Mouse (Mus musculus): ENCODE measurements around the gene Tha1. TPM values are rescaled to one million over a fixed set of nuclear protein-coding genes. Genes with fewer than 3 reads are reported as not detected.
A peak's percentile ranks its signal among the peaks of the same experiment; 100 is the strongest.

Gene Tha1
- polyA plus RNA-seq, 1 experiment: 16.2 TPM

- 26% methylated on average over 13 of the region's 13 CpGs for WGBS
- Histone ChIP-seq H3K4me1 (ENCODE audit: control insufficient read depth, insufficient read depth, insufficient read length) (no peaks in the 10 kb centered on the region), H3K36me3 (ENCODE audit: control insufficient read depth, insufficient read depth, low read length) (no peaks in the 10 kb centered on the region), H3K4me3 (ENCODE audit: extremely low read depth, insufficient read depth, insufficient read length) (no peak overlapping the region), H3K27ac (ENCODE audit: insufficient read depth, low read length) (no peak overlapping the region), H3K27me3 (ENCODE audit: control insufficient read depth, insufficient read depth, low read length) (no peaks in the 10 kb centered on the region)
- TF ChIP-seq POLR2A (IDR thresholded peaks at IDR 0.05; ENCODE audit: low read depth, low read length): no peak
- TF ChIP-seq CTCF (IDR thresholded peaks at IDR 0.05; ENCODE audit: extremely low read depth, insufficient read depth, insufficient read length, insufficient replicate concordance): peak; percentile 99
- peak; percentile 38 to 69 for DNase-seq (ENCODE audit: low read depth in 1 of 2, low spot score in 2 of 2)
These were observed 39.5 kb upstream of the Tha1 start for GRCm38 (mm10) chr11:117912684-117913352.

DNA sequence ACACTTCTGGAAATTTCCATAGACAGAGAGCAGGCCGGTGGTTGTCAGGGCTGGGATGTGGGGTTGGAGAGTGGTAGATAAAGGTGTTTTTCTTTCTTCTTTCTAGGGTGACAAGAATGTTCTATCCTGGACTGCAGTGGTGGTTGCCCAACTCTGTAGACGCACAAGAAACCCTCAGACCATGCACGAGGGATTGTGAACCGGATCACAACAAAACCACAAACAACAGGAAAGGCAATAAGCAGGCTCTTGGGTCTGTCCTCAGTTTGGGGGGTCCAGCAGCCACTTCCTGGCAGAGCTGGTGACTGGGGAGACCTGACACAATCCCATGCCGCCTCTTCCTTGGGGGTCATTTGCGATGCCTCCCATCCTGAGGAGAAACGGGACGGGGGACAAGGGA, 36.1 kb upstream of the Tha1 start:
- no peaks in the 10 kb centered on the region for H3K4me1 ChIP-seq (ENCODE audit: control insufficient read depth, insufficient read depth, insufficient read length)
- no peak overlapping the region for H3K27ac ChIP-seq (ENCODE audit: insufficient read depth, low read length)
- H3K36me3 ChIP-seq (ENCODE audit: control insufficient read depth, insufficient read depth, low read length): no peaks in the 10 kb centered on the region
- no peak for TF ChIP-seq POLR2A (IDR thresholded peaks at IDR 0.05; ENCODE audit: low read depth, low read length)
- TF ChIP-seq CTCF (IDR thresholded peaks at IDR 0.05; ENCODE audit: extremely low read depth, insufficient read depth, insufficient read length, insufficient replicate concordance): no peak
- no peaks in the 10 kb centered on the region for H3K27me3 ChIP-seq (ENCODE audit: control insufficient read depth, insufficient read depth, low read length)
- 37% methylated on average over 8 of the region's 8 CpGs for WGBS
- no peak overlapping the region for H3K4me3 ChIP-seq (ENCODE audit: extremely low read depth, insufficient read depth, insufficient read length)
- no peak for DNase-seq (ENCODE audit: low read depth in 1 of 2, low spot score in 2 of 2)

DNA sequence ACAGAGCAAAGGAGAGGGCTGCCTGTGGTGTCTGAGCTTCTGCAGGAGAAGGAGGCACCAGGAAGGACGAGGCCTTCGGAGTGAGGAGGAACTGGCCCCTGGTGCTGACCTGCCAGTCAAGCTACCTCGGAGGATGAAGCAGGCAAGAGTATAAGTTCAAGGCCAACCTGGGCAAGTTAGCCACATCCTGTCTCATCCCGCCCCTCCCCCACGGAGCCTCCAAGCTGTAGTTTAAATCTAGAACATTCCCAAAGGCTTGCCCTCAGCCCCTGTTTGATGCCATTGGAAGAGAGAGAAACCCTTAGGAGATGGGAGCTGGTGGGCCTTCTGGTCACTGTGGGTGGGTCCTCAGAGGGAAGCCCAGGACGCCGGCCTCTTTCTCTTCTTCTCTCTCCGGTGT, 31.2 kb upstream of the Tha1 start:
- no peaks in the 10 kb centered on the region for H3K4me1 ChIP-seq (ENCODE audit: control insufficient read depth, insufficient read depth, insufficient read length)
- DNase-seq (ENCODE audit: low read depth in 1 of 2, low spot score in 2 of 2): no peak
- no peak for TF ChIP-seq POLR2A (IDR thresholded peaks at IDR 0.05; ENCODE audit: low read depth, low read length)
- no peak for TF ChIP-seq CTCF (IDR thresholded peaks at IDR 0.05; ENCODE audit: extremely low read depth, insufficient read depth, insufficient read length, insufficient replicate concordance)
- H3K27ac ChIP-seq (ENCODE audit: insufficient read depth, low read length): no peak overlapping the region
- H3K36me3 ChIP-seq (ENCODE audit: control insufficient read depth, insufficient read depth, low read length): no peaks in the 10 kb centered on the region
- no peak overlapping the region for H3K4me3 ChIP-seq (ENCODE audit: extremely low read depth, insufficient read depth, insufficient read length)
- H3K27me3 ChIP-seq (ENCODE audit: control insufficient read depth, insufficient read depth, low read length): no peaks in the 10 kb centered on the region
- WGBS: 67% methylated on average over 8 of the region's 8 CpGs

DNA sequence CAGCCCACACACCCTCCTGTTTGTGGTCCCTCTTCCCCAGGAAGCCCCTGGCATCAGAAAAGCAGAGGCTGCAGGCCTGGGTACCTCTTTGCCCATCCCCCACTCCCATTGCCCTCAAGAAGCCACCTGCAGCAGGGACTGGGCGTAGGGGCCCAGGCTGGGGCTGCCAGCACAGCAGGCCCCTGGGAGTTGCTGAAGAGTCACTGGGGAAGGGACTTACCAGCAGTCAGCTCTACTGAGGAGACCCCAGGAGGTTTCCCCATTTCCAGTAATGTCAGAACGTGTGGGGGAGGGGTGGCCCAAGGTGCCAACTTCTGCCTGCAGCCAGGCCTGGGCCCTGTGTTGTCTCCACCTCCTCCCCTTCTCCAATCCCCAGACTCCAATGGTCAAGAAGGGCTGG, 29.0 kb upstream of the Tha1 start:
- Histone ChIP-seq H3K4me1 (ENCODE audit: control insufficient read depth, insufficient read depth, insufficient read length) (no peaks in the 10 kb centered on the region), H3K27me3 (ENCODE audit: control insufficient read depth, insufficient read depth, low read length) (no peaks in the 10 kb centered on the region), H3K36me3 (ENCODE audit: control insufficient read depth, insufficient read depth, low read length) (no peaks in the 10 kb centered on the region), H3K27ac (ENCODE audit: insufficient read depth, low read length) (no peak overlapping the region), H3K4me3 (ENCODE audit: extremely low read depth, insufficient read depth, insufficient read length) (no peak overlapping the region)
- DNase-seq (ENCODE audit: low read depth in 1 of 2, low spot score in 2 of 2): no peak
- 47% methylated on average over 2 of the region's 2 CpGs for WGBS
- TF ChIP-seq POLR2A (IDR thresholded peaks at IDR 0.05; ENCODE audit: low read depth, low read length) (no peak), CTCF (IDR thresholded peaks at IDR 0.05; ENCODE audit: extremely low read depth, insufficient read depth, insufficient read length, insufficient replicate concordance) (no peak)

DNA sequence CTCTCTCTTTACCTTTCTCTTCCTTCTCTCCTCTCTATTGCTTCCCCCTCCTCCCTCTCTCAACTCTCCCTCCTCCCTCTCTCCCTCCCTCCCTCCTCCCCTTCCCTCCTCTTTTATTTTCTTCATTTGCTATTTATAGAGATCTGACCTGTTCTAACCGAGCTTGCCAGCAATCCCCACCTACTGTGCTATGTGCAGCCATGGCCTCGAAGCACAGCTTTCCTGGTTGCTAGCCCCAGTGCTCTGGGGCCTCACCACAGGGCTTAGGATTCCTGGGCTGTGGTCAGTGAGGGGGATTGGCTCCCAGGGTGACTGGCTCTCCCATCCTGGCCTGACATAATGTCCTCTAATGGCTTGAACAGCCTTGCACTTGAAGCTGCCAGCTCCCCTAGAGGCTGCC, 23.3 kb upstream of the Tha1 start:
- Histone ChIP-seq H3K4me3 (ENCODE audit: extremely low read depth, insufficient read depth, insufficient read length) (no peak overlapping the region), H3K4me1 (ENCODE audit: control insufficient read depth, insufficient read depth, insufficient read length) (peaks cover under 1% of the 10 kb centered on the region; the same call in 1 of the 2 replicates), H3K27ac (ENCODE audit: insufficient read depth, low read length) (no peak overlapping the region), H3K36me3 (ENCODE audit: control insufficient read depth, insufficient read depth, low read length) (no peaks in the 10 kb centered on the region), H3K27me3 (ENCODE audit: control insufficient read depth, insufficient read depth, low read length) (no peaks in the 10 kb centered on the region)
- TF ChIP-seq POLR2A (IDR thresholded peaks at IDR 0.05; ENCODE audit: low read depth, low read length) (no peak), CTCF (IDR thresholded peaks at IDR 0.05; ENCODE audit: extremely low read depth, insufficient read depth, insufficient read length, insufficient replicate concordance) (no peak)
- no peak for DNase-seq (ENCODE audit: low read depth in 1 of 2, low spot score in 2 of 2)
- 27% methylated on average over 2 of the region's 2 CpGs for WGBS

- H3K4me1 ChIP-seq (ENCODE audit: control insufficient read depth, insufficient read depth, insufficient read length): peaks cover 4% of the 10 kb centered on the region; the same call in 1 of the 2 replicates
- no peak for TF ChIP-seq POLR2A (IDR thresholded peaks at IDR 0.05; ENCODE audit: low read depth, low read length)
- no peak for TF ChIP-seq CTCF (IDR thresholded peaks at IDR 0.05; ENCODE audit: extremely low read depth, insufficient read depth, insufficient read length, insufficient replicate concordance)
- no peak for DNase-seq (ENCODE audit: low read depth in 1 of 2, low spot score in 2 of 2)
- H3K27me3 ChIP-seq (ENCODE audit: control insufficient read depth, insufficient read depth, low read length): no peaks in the 10 kb centered on the region; the same call in 1 of the 2 replicates
- no peak overlapping the region for H3K27ac ChIP-seq (ENCODE audit: insufficient read depth, low read length)
- WGBS: 65% methylated on average over 10 of the region's 10 CpGs
- no peaks in the 10 kb centered on the region for H3K36me3 ChIP-seq (ENCODE audit: control insufficient read depth, insufficient read depth, low read length)
- H3K4me3 ChIP-seq (ENCODE audit: extremely low read depth, insufficient read depth, insufficient read length): no peak overlapping the region
These were observed 21.4 kb upstream of the Tha1 start for GRCm38 (mm10) chr11:117894676-117895075.

DNA sequence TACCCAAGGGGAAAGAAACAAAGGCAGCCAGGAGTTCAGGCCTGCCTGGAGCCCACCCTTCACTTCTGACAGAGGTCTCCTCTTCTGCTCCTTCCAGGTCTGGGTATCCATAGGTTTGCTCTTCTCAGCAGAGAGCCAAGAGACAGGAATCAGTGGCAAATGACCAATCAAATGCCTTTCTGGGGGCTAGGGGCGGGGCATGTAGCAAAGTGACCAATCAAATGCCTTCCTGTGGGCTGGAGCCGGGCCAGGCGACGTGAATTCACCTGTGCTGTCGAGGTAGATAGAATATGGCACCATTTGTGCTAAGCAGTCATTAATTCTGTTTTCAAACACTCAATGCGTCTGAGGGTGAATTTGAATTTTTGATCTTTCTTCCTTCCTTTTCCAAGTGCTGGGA, 18.9 kb upstream of the Tha1 start:
- Histone ChIP-seq H3K27ac (ENCODE audit: insufficient read depth, low read length) (no peak overlapping the region), H3K4me1 (ENCODE audit: control insufficient read depth, insufficient read depth, insufficient read length) (peaks cover 4% of the 10 kb centered on the region; the same call in 1 of the 2 replicates), H3K4me3 (ENCODE audit: extremely low read depth, insufficient read depth, insufficient read length) (no peak overlapping the region), H3K27me3 (ENCODE audit: control insufficient read depth, insufficient read depth, low read length) (no peaks in the 10 kb centered on the region; the same call in 1 of the 2 replicates), H3K36me3 (ENCODE audit: control insufficient read depth, insufficient read depth, low read length) (no peaks in the 10 kb centered on the region)
- whole genome bisulfite sequencing: 53% methylated on average over 6 of the region's 6 CpGs
- peak in 1 of 2 experiments; percentile 36 for DNase-seq (ENCODE audit: low read depth in 1 of 2, low spot score in 2 of 2)
- no peak for TF ChIP-seq CTCF (IDR thresholded peaks at IDR 0.05; ENCODE audit: extremely low read depth, insufficient read depth, insufficient read length, insufficient replicate concordance)
- no peak for TF ChIP-seq POLR2A (IDR thresholded peaks at IDR 0.05; ENCODE audit: low read depth, low read length)
